In genomic region chr13:72100741-72101140, GRCm38 (mm10) we compare ENCODE assay signal across 29 mouse cellular contexts.
DNase-seq lines count a peak whose midpoint lies in the region; ATAC-seq and TF ChIP-seq lines count a peak whose summit lies in the region.
"Had no signal": no experiment of that assay in that cellular context is flagged by ENCODE, and none has a peak within 500 bp of the region (broad histone marks: within the 10 kb centered on the region; RNA-seq: fewer than 3 reads in every experiment).

No protein-coding gene starts in this region.

- ATAC-seq in Patski, result peak; percentile 89
- ATAC-seq in forebrain, embryonic 15.5 days (replicated peaks), result no peak
- ATAC-seq: forebrain, postnatal 0 days; intestine, embryonic 16.5 days had no signal

- POLR2A ChIA-PET in Patski (lab: Charles Lee), result no interaction called here

- H3K9ac ChIP-seq in forebrain, embryonic 15.5 days (replicated peaks), result no peak overlapping the region
- H3K9ac ChIP-seq: embryonic facial prominence, embryonic 12.5 days; forebrain, postnatal 0 days; heart, embryonic 15.5 days; liver, embryonic 14.5 days; midbrain, embryonic 12.5 days; neural tube, embryonic 15.5 days had no signal

- no peaks in the 10 kb centered on the region for H3K27me3 ChIP-seq in Patski
- H3K27me3 ChIP-seq in forebrain, embryonic 15.5 days, result no peaks in the 10 kb centered on the region
- H3K27me3 ChIP-seq: embryonic facial prominence, embryonic 12.5 days; heart, embryonic 15.5 days; megakaryocyte, embryonic 14.5 days; neural tube, embryonic 15.5 days had no signal

- no peak for TF ChIP-seq CTCF in Patski (IDR thresholded peaks at IDR 0.05)

- WGBS in forebrain, embryonic 15.5 days, result 62% methylated on average over 5 of the region's 5 CpGs

- H3K27ac ChIP-seq in forebrain, embryonic 15.5 days (replicated peaks), result no peak overlapping the region
- H3K27ac ChIP-seq: embryonic facial prominence, embryonic 12.5 days; heart, embryonic 15.5 days; kidney, postnatal 0 days; liver, embryonic 14.5 days; midbrain, embryonic 12.5 days; neural tube, embryonic 15.5 days; stomach, postnatal 0 days had no signal

- in situ Hi-C loops in Patski (cut with MboI; ENCODE audit: low pct_unique_long_range_greater_than_20kb), result loop anchor here (5.0 kb wide), 1 partner anchor 522 kb away; no protein-coding TSS in a partner anchor

- H3K4me2 ChIP-seq in forebrain, embryonic 15.5 days (replicated peaks), result no peak overlapping the region
- H3K4me2 ChIP-seq: embryonic facial prominence, embryonic 12.5 days; heart, embryonic 15.5 days; midbrain, embryonic 12.5 days; neural tube, embryonic 15.5 days had no signal

- H3K4me3 ChIP-seq in forebrain, embryonic 15.5 days, result no peak overlapping the region
- H3K4me3 ChIP-seq: embryonic facial prominence, embryonic 12.5 days; heart, embryonic 15.5 days; megakaryocyte, embryonic 14.5 days; midbrain, embryonic 12.5 days; neural tube, embryonic 15.5 days had no signal

- DNase-seq in adrenal gland, postnatal 14 days, result peak; percentile 11
- no peak for DNase-seq in adrenal gland, adult 18-20 months (ENCODE audit: low spot score in 2 of 2)
- peak; percentile 14 for DNase-seq in lung, postnatal 36 days
- no peak for DNase-seq in lung, postnatal 4 days
- peak; percentile 78 for DNase-seq in Patski (ENCODE audit: low read depth, low spot score)
- DNase-seq in fibroblast of lung, adult 2 months (ENCODE audit: low read depth), result peak; percentile 44
- DNase-seq in embryo, embryonic 10.5 days (ENCODE audit: low spot score), result no peak
- DNase-seq: B cell, adult 2 months; cerebellum, adult 2 months; cerebellum, postnatal 36 days; embryo, embryonic 11 days; forebrain, postnatal 0 days; kidney, adult 8-10 months; liver; lung, adult 2 months; lung, postnatal 14 days; spleen, adult 18-20 months; thymus, adult 18-20 months; thymus, postnatal 36 days had no signal

- H3K36me3 ChIP-seq in forebrain, embryonic 15.5 days, result no peaks in the 10 kb centered on the region
- H3K36me3 ChIP-seq: embryonic facial prominence, embryonic 12.5 days; heart, embryonic 15.5 days; midbrain, embryonic 12.5 days; neural tube, embryonic 15.5 days had no signal

- CTCF ChIA-PET in Patski (lab: Charles Lee), result no interaction called here

- H3K4me1 ChIP-seq in forebrain, embryonic 15.5 days, result no peaks in the 10 kb centered on the region
- H3K4me1 ChIP-seq: embryonic facial prominence, embryonic 12.5 days; heart, embryonic 15.5 days; megakaryocyte, embryonic 14.5 days; midbrain, embryonic 12.5 days had no signal

- H3K9me3 ChIP-seq in forebrain, embryonic 15.5 days, result no peaks in the 10 kb centered on the region
- H3K9me3 ChIP-seq: embryonic facial prominence, embryonic 12.5 days; heart, embryonic 15.5 days; midbrain, embryonic 12.5 days; neural tube, embryonic 15.5 days had no signal

Comparison
In these comparisons a context has a peak if more than half of its experiments do, and no peak if none do; other contexts are left out.
1. DNase-seq: peak in adrenal gland, postnatal 14 days (single experiment), lung, postnatal 36 days (single experiment), Patski (single experiment) and fibroblast of lung, adult 2 months (single experiment); none in adrenal gland, adult 18-20 months (0 of 2), lung, postnatal 4 days (0 of 2) and embryo, embryonic 10.5 days (single experiment).